10 mouse cellular contexts compared by ENCODE assay signal in the genomic region with DNA sequence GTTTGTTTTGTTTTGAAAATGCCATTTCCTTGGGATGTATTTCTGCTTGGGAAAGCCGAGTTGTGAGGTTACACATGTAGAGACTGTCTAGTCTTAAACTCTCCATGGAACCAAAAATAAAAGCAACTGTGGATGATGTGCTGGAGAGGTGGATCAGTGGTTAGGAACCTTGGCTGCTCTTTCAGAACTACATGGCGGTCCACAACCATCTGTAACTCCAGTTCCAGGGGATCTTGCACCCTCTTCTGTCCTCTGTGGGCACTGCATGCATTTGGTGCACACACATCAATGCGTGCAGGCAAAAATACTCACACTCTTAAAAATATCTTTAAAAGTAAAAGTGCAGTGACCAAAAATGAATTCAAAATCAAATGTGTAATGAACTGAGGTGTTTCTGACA. TPM values are rescaled to one million over a fixed set of nuclear protein-coding genes. Genes with fewer than 3 reads are reported as not detected.
A peak's percentile ranks its signal among the peaks of the same experiment; 100 is the strongest.
DNase-seq lines count a peak whose midpoint lies in the region; ATAC-seq and TF ChIP-seq lines count a peak whose summit lies in the region.
"Had no signal": no experiment of that assay in that cellular context is flagged by ENCODE, and none has a peak within 500 bp of the region (broad histone marks: within the 10 kb centered on the region; RNA-seq: fewer than 3 reads in every experiment).

No protein-coding gene starts in this region.

- 59% methylated on average over 3 of the region's 3 CpGs for WGBS in embryonic facial prominence, embryonic 10.5 days

- no peaks in the 10 kb centered on the region for H3K4me1 ChIP-seq in ES-E14 (ENCODE audit: control insufficient read depth in 2 of 2, insufficient read depth in 2 of 2, low read length in 2 of 2, poor library complexity in 1 of 2)
- peaks cover 23% of the 10 kb centered on the region for H3K4me1 ChIP-seq in embryonic facial prominence, embryonic 10.5 days

- in situ Hi-C loops in ES-E14 (cut with MboI; ENCODE audit: low sequenced_read_pairs in 2 of 2, unreplicated experiment in 2 of 2): loop anchor here (5.0 to 25.0 kb wide), 4 partner anchors 146 to 421 kb away; no protein-coding TSS in a partner anchor

- peak; percentile 22 to 57 for DNase-seq in heart, adult 18-20 months
- DNase-seq in heart, adult 9 months (ENCODE audit: low spot score in 2 of 2): no peak
- DNase-seq in 3T3-L1 (ENCODE audit: low read depth, low spot score) (peak; percentile 75), ES-E14 (ENCODE audit: low read depth, low spot score) (no peak)
- DNase-seq in embryonic facial prominence, embryonic 10.5 days (ENCODE audit: low spot score): peak; percentile 46
- DNase-seq in lung, postnatal 25 days (ENCODE audit: low spot score): peak; percentile 36
- no peak for DNase-seq in frontal cortex, postnatal 25 days (ENCODE audit: low spot score in 2 of 2)

- H3K36me3 ChIP-seq in ES-E14 (ENCODE audit: control insufficient read depth, insufficient read depth, low read length, poor library complexity, severe bottlenecking): peaks cover 5% of the 10 kb centered on the region; the same call in 1 of the 2 replicates
- peaks cover 22% of the 10 kb centered on the region for H3K36me3 ChIP-seq in embryonic facial prominence, embryonic 10.5 days (replicated peaks)

- H3K4me3 ChIP-seq in ES-E14 (ENCODE audit: insufficient read depth in 1 of 2, low read depth in 1 of 2, low read length in 2 of 2, poor library complexity in 1 of 2, severe bottlenecking in 1 of 2): no peak overlapping the region
- no peak overlapping the region for H3K4me3 ChIP-seq in embryonic facial prominence, embryonic 10.5 days

- H3K9me3 ChIP-seq in ES-E14 (ENCODE audit: control insufficient read depth, insufficient read depth, low read depth, low read length): no peaks in the 10 kb centered on the region
- H3K9me3 ChIP-seq in embryonic facial prominence, embryonic 10.5 days: no peaks in the 10 kb centered on the region
- H3K9me3 ChIP-seq: embryonic facial prominence, embryonic 15.5 days had no signal

- H3K27me3 ChIP-seq in embryonic facial prominence, embryonic 10.5 days (replicated peaks; ENCODE audit: low read depth, poor library complexity, severe bottlenecking): peaks cover 16% of the 10 kb centered on the region
- H3K27me3 ChIP-seq: embryonic facial prominence, embryonic 15.5 days had no signal

- no peak for ATAC-seq in frontal cortex, adult (ENCODE audit: low TSS enrichment)

- no peak overlapping the region for H3K27ac ChIP-seq in ES-E14 (ENCODE audit: insufficient read depth, low read depth, low read length, poor library complexity, severe bottlenecking)
- no peak overlapping the region for H3K27ac ChIP-seq in embryonic facial prominence, embryonic 10.5 days (replicated peaks)
- H3K27ac ChIP-seq: embryonic facial prominence, embryonic 15.5 days; macrophage had no signal

- H3K9ac ChIP-seq in ES-E14 (ENCODE audit: insufficient read depth, low read depth, low read length, poor library complexity, severe bottlenecking): no peak overlapping the region
- H3K9ac ChIP-seq: embryonic facial prominence, embryonic 15.5 days had no signal

TF ChIP-seq in ES-E14, 5 proteins besides CTCF, POLR2A, EP300 and RAD21:
- TF ChIP-seq ZNF384 (IDR thresholded peaks at IDR 0.05; ENCODE audit: low read depth, low read length): no peak
- no peak for TF ChIP-seq HCFC1 (IDR thresholded peaks at IDR 0.05; ENCODE audit: borderline replicate concordance, insufficient read depth, low read length)
- TF ChIP-seq ZC3H11A (IDR thresholded peaks at IDR 0.05; ENCODE audit: borderline replicate concordance, low read depth, low read length): peak; percentile 89; the same call in 1 of the 2 replicates
- TF ChIP-seq MAFK (IDR thresholded peaks at IDR 0.05; ENCODE audit: insufficient read depth, low read depth, low read length): no peak
- no peak for TF ChIP-seq CHD2 (IDR thresholded peaks at IDR 0.05; ENCODE audit: low read depth, low read length)
TF ChIP-seq in ES-E14: peak in this region for 1.

RNA-seq across cellular contexts. Expression of a gene that starts 15.4 kb away (rescaled TPM):
- 10 to 100 TPM; 51.9 to 53.8 TPM for total RNA-seq in heart, adult 18-20 months (2021)
- 14.1 and 20.1 TPM in 2 replicates for total RNA-seq in ES-E14 (2012; rRNA removed)
- polyA plus RNA-seq in embryonic facial prominence, embryonic 10.5 days (2016; fragmentation: Nextera tagmentation; extraction: Ambion mirVana): 34.5 and 41.6 TPM in 2 replicates

RNA-seq across cellular contexts. Expression of a gene that starts 27.4 kb away (rescaled TPM):
- total RNA-seq in heart, adult 18-20 months (2021): not detected
- total RNA-seq in ES-E14 (2012; rRNA removed): not detected in 2 replicates
- not detected in 2 replicates for polyA plus RNA-seq in embryonic facial prominence, embryonic 10.5 days (2016; fragmentation: Nextera tagmentation; extraction: Ambion mirVana)
- polyA plus RNA-seq: embryonic facial prominence, embryonic 15.5 days had no signal

RNA-seq across cellular contexts. Expression of a gene that starts 32.1 kb away (rescaled TPM):
- 1 to 10 TPM; 1.4 to 2.1 TPM for total RNA-seq in heart, adult 18-20 months (2021)
- total RNA-seq in ES-E14 (2012; rRNA removed): 1.0 and 1.4 TPM in 2 replicates
- 1.5 and 1.6 TPM in 2 replicates for polyA plus RNA-seq in embryonic facial prominence, embryonic 10.5 days (2016; fragmentation: Nextera tagmentation; extraction: Ambion mirVana)

RNA-seq across cellular contexts. Expression of a gene that starts 32.3 kb away (rescaled TPM):
- 1 to 10 TPM; 7.3 to 9.2 TPM for total RNA-seq in heart, adult 18-20 months (2021)
- 25.5 and 26.8 TPM in 2 replicates for total RNA-seq in ES-E14 (2012; rRNA removed)
- polyA plus RNA-seq in embryonic facial prominence, embryonic 10.5 days (2016; fragmentation: Nextera tagmentation; extraction: Ambion mirVana): 3.8 TPM in 2 replicates

Comparison
In these comparisons a context has a peak if more than half of its experiments do, and no peak if none do; other contexts are left out.
1. DNase-seq: peak in heart, adult 18-20 months (2 of 2), 3T3-L1 (single experiment), embryonic facial prominence, embryonic 10.5 days (single experiment) and lung, postnatal 25 days (single experiment); none in heart, adult 9 months (0 of 2), ES-E14 (single experiment) and frontal cortex, postnatal 25 days (0 of 2).